Mouse (Mus musculus) lung, postnatal 0 days (tissue): ENCODE data around the gene Cpm.

Experiments
- CTCF ChIP-seq: IDR thresholded peaks from 2 replicates; pipeline ENCODE4 v1.5.1; 2016; ENCODE audit warnings: antibody characterized with exemption, mild to moderate bottlenecking
- EP300 ChIP-seq: IDR thresholded peaks from 2 replicates; pipeline ENCODE4 v1.6.1; 2016; ENCODE audit warnings: antibody characterized with exemption, mild to moderate bottlenecking, control low read depth

DNA sequence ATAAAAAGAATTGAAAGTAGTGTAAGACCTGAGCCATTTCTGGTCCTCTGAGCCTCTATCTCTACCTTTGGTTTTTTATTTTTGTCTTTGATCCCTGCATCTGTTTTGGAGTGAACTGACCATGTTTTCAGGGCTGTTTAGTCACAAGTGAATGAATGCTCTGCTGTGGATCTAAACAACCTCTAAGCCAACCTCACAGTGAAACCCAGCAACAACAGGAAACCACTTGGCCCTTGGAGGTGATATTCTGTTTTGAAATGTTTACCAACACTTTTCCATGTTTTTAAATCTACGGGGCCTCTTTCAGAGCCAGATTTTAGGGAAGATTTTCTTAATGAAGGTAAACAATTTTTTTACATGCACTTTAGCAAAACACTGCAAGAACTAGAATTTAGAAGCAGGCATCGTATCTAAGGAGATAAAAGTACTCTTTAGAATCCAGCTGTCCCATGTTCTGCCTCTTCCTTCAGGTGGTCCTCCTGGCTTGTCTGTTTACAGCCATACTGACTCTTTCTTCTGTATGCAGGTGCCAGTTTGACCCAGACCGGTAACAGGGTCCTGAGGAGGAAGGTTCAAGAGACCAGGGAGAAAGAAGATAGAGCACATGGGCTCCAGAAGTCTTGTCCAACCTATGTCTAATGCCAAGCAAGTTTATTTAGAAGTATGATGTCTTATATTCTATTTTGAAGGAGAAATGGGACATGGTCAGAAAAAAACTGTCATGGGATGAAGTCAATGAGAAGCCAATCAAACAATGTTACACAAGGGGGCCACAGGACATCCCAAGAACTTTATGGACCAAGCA lies 26.8 kb upstream of the Cpm start:
- TF ChIP-seq EP300 (no peak), CTCF (no peak)
